Mouse (Mus musculus): ENCODE data around the gene Clcf1.

DNA sequence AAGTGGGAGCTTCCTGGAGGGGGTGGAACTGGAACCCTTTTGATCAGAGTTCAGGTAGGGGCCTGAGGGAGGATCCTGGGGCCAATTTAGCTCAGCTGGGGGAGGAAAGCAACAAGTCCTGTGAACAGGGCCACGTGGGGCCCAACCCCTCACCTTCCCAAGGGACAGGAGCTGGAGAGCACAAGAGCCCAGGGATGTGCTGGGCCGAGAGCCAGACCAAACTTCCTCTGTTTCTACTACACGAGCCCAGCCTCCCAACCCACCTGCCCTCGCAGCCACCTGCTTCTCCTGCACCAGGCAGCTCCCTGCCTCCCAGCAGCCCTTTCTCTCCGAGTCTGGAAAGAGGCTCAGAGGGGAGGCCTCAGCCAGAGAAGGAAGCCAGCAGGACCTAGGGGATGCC, 17.5 kb upstream of the Clcf1 start:
- TF ChIP-seq POLR2A (IDR thresholded peaks at IDR 0.05; ENCODE audit: extremely low read depth, insufficient read depth, low read length): no peak
- no peak for TF ChIP-seq CTCF (IDR thresholded peaks at IDR 0.05; ENCODE audit: low read depth, low read length)
